Mouse (Mus musculus) spleen, adult 12 weeks (tissue): ENCODE results near the gene Slc7a1.

Experiments
- DNase-seq: peaks from one replicate; pipeline ENCODE4 v3.0.0; 2022; ENCODE audit warnings: low spot score

Gene Slc7a1

GRCm38 (mm10) chr5:148399660-148400443 is at the start of gene Slc7a1:
Gene Slc7a1, minus strand, starts transcription at chr5:148399904.
- peak; percentile 91 for DNase-seq

- no peak for DNase-seq
Observed at GRCm38 (mm10) chr5:148444974-148445373, 45.3 kb upstream of the Slc7a1 start.

- DNase-seq: no peak
Observed at GRCm38 (mm10) chr5:148443734-148444133, 44.0 kb upstream of the Slc7a1 start.

- no peak for DNase-seq
Observed at GRCm38 (mm10) chr5:148435660-148436059, 36.0 kb upstream of the Slc7a1 start.

GRCm38 (mm10) chr5:148432121-148432520 is 32.4 kb upstream of the Slc7a1 start:
- no peak for DNase-seq

- DNase-seq: no peak
Observed at GRCm38 (mm10) chr5:148428846-148429245, 29.1 kb upstream of the Slc7a1 start.

- DNase-seq: no peak
Observed at GRCm38 (mm10) chr5:148425136-148425535, 25.4 kb upstream of the Slc7a1 start.

- no peak for DNase-seq
Observed at GRCm38 (mm10) chr5:148421326-148421725, 21.6 kb upstream of the Slc7a1 start.

GRCm38 (mm10) chr5:148419112-148419526 is 19.4 kb upstream of the Slc7a1 start:
- no peak for DNase-seq

GRCm38 (mm10) chr5:148418436-148418835 is 18.7 kb upstream of the Slc7a1 start:
- DNase-seq: no peak

- DNase-seq: no peak
Observed at GRCm38 (mm10) chr5:148417756-148418155, 18.1 kb upstream of the Slc7a1 start.

GRCm38 (mm10) chr5:148416461-148416860 is 16.8 kb upstream of the Slc7a1 start:
- DNase-seq: no peak

- DNase-seq: no peak
Observed at GRCm38 (mm10) chr5:148414233-148414632, 14.5 kb upstream of the Slc7a1 start.

- DNase-seq: no peak
Observed at GRCm38 (mm10) chr5:148412504-148412903, 12.8 kb upstream of the Slc7a1 start.

- DNase-seq: no peak
Observed at GRCm38 (mm10) chr5:148409465-148409864, 9.8 kb upstream of the Slc7a1 start.

GRCm38 (mm10) chr5:148406913-148407312 is 7.2 kb upstream of the Slc7a1 start:
- no peak for DNase-seq

GRCm38 (mm10) chr5:148404548-148404947 is 4.8 kb upstream of the Slc7a1 start:
- no peak for DNase-seq

GRCm38 (mm10) chr5:148402641-148403040 is 2.9 kb upstream of the Slc7a1 start:
- no peak for DNase-seq

- DNase-seq: peak; percentile 71
Observed at GRCm38 (mm10) chr5:148398766-148399659, 691 bp downstream of the Slc7a1 start.

- DNase-seq: no peak
Observed at GRCm38 (mm10) chr5:148398451-148398765, 1.3 kb downstream of the Slc7a1 start.

GRCm38 (mm10) chr5:148397911-148398310 is 1.8 kb downstream of the Slc7a1 start:
- DNase-seq: no peak

- no peak for DNase-seq
Observed at GRCm38 (mm10) chr5:148397418-148397817, 2.3 kb downstream of the Slc7a1 start.

GRCm38 (mm10) chr5:148393316-148393715 is 6.4 kb downstream of the Slc7a1 start:
- DNase-seq: no peak
